In genomic region chr12:113427339-113427738, GRCm38 (mm10) we compare ENCODE assay signal across 12 mouse cellular contexts.
DNase-seq lines count a peak whose midpoint lies in the region; ATAC-seq lines count a peak whose summit lies in the region.
"Had no signal": no experiment of that assay in that cellular context is flagged by ENCODE, and none has a peak within 500 bp of the region (broad histone marks: within the 10 kb centered on the region; RNA-seq: fewer than 3 reads in every experiment).

No protein-coding gene starts in this region.

- DNase-seq in layer of hippocampus, adult 9-11 months, result peak; percentile 71
- DNase-seq in layer of hippocampus, adult 8-10 months (ENCODE audit: low spot score in 2 of 2), result no peak
- DNase-seq in T-cell, adult 2 months (ENCODE audit: low spot score), result peak; percentile 62
- peak; percentile 65 for DNase-seq in thymus, postnatal 0 days (ENCODE audit: low spot score)
- DNase-seq in embryo, embryonic 10 days (ENCODE audit: low spot score), result no peak
- DNase-seq in kidney, postnatal 10 days, result no peak
- no peak for DNase-seq in adrenal gland, adult 18-20 months (ENCODE audit: low spot score in 2 of 2)
- DNase-seq: adrenal gland, adult 2 months; cerebellum, adult 11-12 months had no signal

- peak; percentile 59 for ATAC-seq in megakaryocyte, adult 5-6 weeks (ENCODE audit: poor library complexity, severe bottlenecking)
- ATAC-seq: intestine, postnatal 0 days; midbrain, embryonic 16.5 days had no signal

Comparison
In these comparisons a context has a peak if more than half of its experiments do, and no peak if none do; other contexts are left out.
1. DNase-seq: peak in layer of hippocampus, adult 9-11 months (single experiment), T-cell, adult 2 months (single experiment) and thymus, postnatal 0 days (single experiment); none in layer of hippocampus, adult 8-10 months (0 of 2), embryo, embryonic 10 days (single experiment), kidney, postnatal 10 days (single experiment) and adrenal gland, adult 18-20 months (0 of 2).